Mouse (Mus musculus): Measurements from ENCODE around the gene Dmpk.
A peak's percentile ranks its signal among the peaks of the same experiment; 100 is the strongest.

Dmpk gene

GRCm38 (mm10) chr7:19075723-19076585, 7.7 kb upstream of the Dmpk start, which contains the start of gene Dmwd:
Gene Dmwd, plus strand, starts transcription at chr7:19076227.
- peak; percentile 96 for DNase-seq (ENCODE audit: low spot score in 2 of 2)

GRCm38 (mm10) chr7:19076586-19076991, 7.1 kb upstream of the Dmpk start:
- no peak for DNase-seq (ENCODE audit: low spot score in 2 of 2)

- no peak for DNase-seq (ENCODE audit: low spot score in 2 of 2)
Observed at GRCm38 (mm10) chr7:19077761-19078160, 5.9 kb upstream of the Dmpk start.

- no peak for DNase-seq (ENCODE audit: low spot score in 2 of 2)
Observed at GRCm38 (mm10) chr7:19078732-19079131, 4.9 kb upstream of the Dmpk start.

GRCm38 (mm10) chr7:19080451-19080950, 3.1 kb upstream of the Dmpk start:
- no peak for DNase-seq (ENCODE audit: low spot score in 2 of 2)

GRCm38 (mm10) chr7:19082171-19082570, 1.5 kb upstream of the Dmpk start:
- no peak for DNase-seq (ENCODE audit: low spot score in 2 of 2)

GRCm38 (mm10) chr7:19083096-19083495, 553 bp upstream of the Dmpk start:
- no peak for DNase-seq (ENCODE audit: low spot score in 2 of 2)

GRCm38 (mm10) chr7:19084277-19084771, 675 bp downstream of the Dmpk start:
- no peak for DNase-seq (ENCODE audit: low spot score in 2 of 2)

- DNase-seq (ENCODE audit: low spot score in 2 of 2): no peak
Observed at GRCm38 (mm10) chr7:19084921-19085473, 1.3 kb downstream of the Dmpk start.

GRCm38 (mm10) chr7:19085495-19085894, 1.8 kb downstream of the Dmpk start:
- DNase-seq (ENCODE audit: low spot score in 2 of 2): no peak

GRCm38 (mm10) chr7:19086042-19086441, 2.4 kb downstream of the Dmpk start:
- DNase-seq (ENCODE audit: low spot score in 2 of 2): no peak

- DNase-seq (ENCODE audit: low spot score in 2 of 2): no peak
Observed at GRCm38 (mm10) chr7:19086760-19087159, 3.1 kb downstream of the Dmpk start.

- no peak for DNase-seq (ENCODE audit: low spot score in 2 of 2)
Observed at GRCm38 (mm10) chr7:19088813-19089212, 5.2 kb downstream of the Dmpk start.

- no peak for DNase-seq (ENCODE audit: low spot score in 2 of 2)
Observed at GRCm38 (mm10) chr7:19091913-19092312, 8.3 kb downstream of the Dmpk start.

- DNase-seq (ENCODE audit: low spot score in 2 of 2): peak in 1 of 2 experiments; percentile 70
Observed at GRCm38 (mm10) chr7:19092381-19093173, 8.9 kb downstream of the Dmpk start.

GRCm38 (mm10) chr7:19093174-19093521, 9.5 kb downstream of the Dmpk start:
- peak; percentile 84 to 90 for DNase-seq (ENCODE audit: low spot score in 2 of 2)

- DNase-seq (ENCODE audit: low spot score in 2 of 2): peak; percentile 97 to 98
Observed at GRCm38 (mm10) chr7:19093537-19094385, 10.1 kb downstream of the Dmpk start.

- no peak for DNase-seq (ENCODE audit: low spot score in 2 of 2)
Observed at GRCm38 (mm10) chr7:19094471-19094825, 10.8 kb downstream of the Dmpk start, which contains the start of gene Six5. Gene Six5, plus strand, starts transcription at chr7:19094594.

GRCm38 (mm10) chr7:19094826-19095750, 11.4 kb downstream of the Dmpk start:
- peak in 1 of 2 experiments; percentile 62 for DNase-seq (ENCODE audit: low spot score in 2 of 2)

- peak; percentile 69 to 86 for DNase-seq (ENCODE audit: low spot score in 2 of 2)
Observed at GRCm38 (mm10) chr7:19095751-19096110, 12.1 kb downstream of the Dmpk start.

Data from urinary bladder, postnatal 4 days (tissue).